Mouse (Mus musculus): Measurements from ENCODE around the gene 2010111I01Rik. TPM values are rescaled to one million over a fixed set of nuclear protein-coding genes. Genes with fewer than 3 reads are reported as not detected.

The 2010111I01Rik gene
- polyA plus RNA-seq, 1 experiment: 84.5 TPM

DNA sequence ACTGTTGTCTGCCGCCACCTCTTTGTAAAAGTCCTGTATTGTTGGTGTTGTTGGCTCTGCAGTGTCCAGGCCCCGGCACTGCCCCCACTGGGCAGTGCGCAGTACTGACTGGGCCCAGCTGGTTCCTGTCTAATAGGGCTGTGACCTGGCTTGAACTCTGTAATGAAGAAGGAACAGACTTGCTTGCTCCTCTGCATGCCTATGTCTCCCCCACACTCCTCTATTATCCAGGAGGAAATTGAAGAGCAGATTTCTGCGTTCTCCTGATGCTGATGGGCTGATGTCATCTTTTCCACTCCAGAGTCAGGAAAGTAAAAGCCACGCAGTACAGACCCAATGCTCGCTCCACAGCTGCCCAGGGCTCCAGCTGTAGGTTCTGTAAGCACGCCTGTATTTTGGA is 292.1 kb downstream of the 2010111I01Rik start:
- H3K27ac ChIP-seq (ENCODE audit: insufficient read depth, low read depth, low read length): peak overlapping the region; percentile 26
- peaks cover 74% of the 10 kb centered on the region for H3K4me1 ChIP-seq (ENCODE audit: control insufficient read depth, insufficient read depth, low read length)
- DNase-seq: peak; percentile 90
- no peaks in the 10 kb centered on the region for H3K27me3 ChIP-seq (replicated peaks; ENCODE audit: control insufficient read depth, insufficient read depth, low read length)
- H3K36me3 ChIP-seq (ENCODE audit: control insufficient read depth, insufficient read depth, low read length): no peaks in the 10 kb centered on the region; the same call in 1 of the 2 replicates
- TF ChIP-seq POLR2A (IDR thresholded peaks at IDR 0.05; ENCODE audit: low read depth, low read length) (no peak), CTCF (conservative IDR thresholded peaks at IDR 0.05; ENCODE audit: insufficient read depth, insufficient read length, low read depth, low read length) (peak; percentile 64)
- 16% methylated on average over 7 of the region's 7 CpGs for WGBS
- H3K4me3 ChIP-seq (ENCODE audit: insufficient read depth, low read depth, low read length): no peak overlapping the region

DNA sequence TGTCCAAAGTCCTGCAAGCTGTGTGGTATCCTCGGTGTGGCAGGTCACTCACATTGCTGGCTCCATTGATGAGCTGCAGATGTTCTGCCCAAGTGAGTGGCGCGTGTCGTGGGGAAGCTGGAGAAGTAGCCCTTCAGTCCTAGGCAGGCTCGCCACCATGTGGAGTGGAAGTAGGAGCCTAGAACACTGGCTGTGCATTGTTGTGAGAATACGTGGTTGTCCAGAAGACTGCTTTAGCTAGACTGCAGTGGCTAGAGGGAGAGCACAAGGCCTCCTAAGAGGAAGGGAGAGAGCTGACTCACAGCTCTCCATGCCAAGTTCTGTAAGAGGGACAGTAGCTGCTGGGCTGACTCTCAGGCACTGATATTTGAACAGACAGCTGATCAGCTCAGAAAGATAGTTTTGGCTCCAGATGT is 293.5 kb downstream of the 2010111I01Rik start:
- Histone ChIP-seq H3K27me3 (replicated peaks; ENCODE audit: control insufficient read depth, insufficient read depth, low read length) (no peaks in the 10 kb centered on the region), H3K4me1 (ENCODE audit: control insufficient read depth, insufficient read depth, low read length) (peaks cover 73% of the 10 kb centered on the region), H3K36me3 (ENCODE audit: control insufficient read depth, insufficient read depth, low read length) (no peaks in the 10 kb centered on the region; the same call in 1 of the 2 replicates), H3K4me3 (ENCODE audit: insufficient read depth, low read depth, low read length) (no peak overlapping the region), H3K27ac (ENCODE audit: insufficient read depth, low read depth, low read length) (peak overlapping the region; percentile 3)
- 37% methylated on average over 6 of the region's 6 CpGs for WGBS
- peak; percentile 57 for DNase-seq
- 0 out of 2 replicates have a peak, but pooled peaks have one; percentile 11 for TF ChIP-seq CTCF (conservative IDR thresholded peaks at IDR 0.05; ENCODE audit: insufficient read depth, insufficient read length, low read depth, low read length)
- no peak for TF ChIP-seq POLR2A (IDR thresholded peaks at IDR 0.05; ENCODE audit: low read depth, low read length)

DNA sequence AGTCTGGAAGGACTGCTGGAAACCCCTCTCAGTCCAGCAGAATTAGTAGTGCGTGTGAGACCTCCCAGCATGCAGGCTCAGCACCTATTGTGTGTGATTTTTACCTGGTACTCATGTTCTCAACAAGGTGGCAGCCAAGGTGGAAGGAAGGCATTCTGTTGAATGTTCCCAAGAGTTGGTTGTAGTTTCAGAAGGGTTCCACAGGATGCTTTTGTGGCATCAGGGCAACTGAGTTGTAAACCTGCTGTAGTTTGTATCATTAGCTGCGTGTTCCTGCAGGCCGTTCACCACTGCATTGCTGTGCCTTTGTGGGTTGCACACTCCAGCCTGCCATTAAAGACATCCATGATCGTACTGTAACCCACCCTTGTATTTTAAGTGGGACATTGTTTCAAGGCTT is 294.0 kb downstream of the 2010111I01Rik start:
- Histone ChIP-seq H3K4me3 (ENCODE audit: insufficient read depth, low read depth, low read length) (no peak overlapping the region), H3K4me1 (ENCODE audit: control insufficient read depth, insufficient read depth, low read length) (peaks cover 69% of the 10 kb centered on the region), H3K36me3 (ENCODE audit: control insufficient read depth, insufficient read depth, low read length) (no peaks in the 10 kb centered on the region; the same call in 1 of the 2 replicates), H3K27me3 (replicated peaks; ENCODE audit: control insufficient read depth, insufficient read depth, low read length) (no peaks in the 10 kb centered on the region), H3K27ac (ENCODE audit: insufficient read depth, low read depth, low read length) (peak overlapping the region; percentile 3)
- DNase-seq: no peak
- no peak for TF ChIP-seq POLR2A (IDR thresholded peaks at IDR 0.05; ENCODE audit: low read depth, low read length)
- no peak for TF ChIP-seq CTCF (conservative IDR thresholded peaks at IDR 0.05; ENCODE audit: insufficient read depth, insufficient read length, low read depth, low read length)
- 66% methylated on average over 4 of the region's 4 CpGs for WGBS

DNA sequence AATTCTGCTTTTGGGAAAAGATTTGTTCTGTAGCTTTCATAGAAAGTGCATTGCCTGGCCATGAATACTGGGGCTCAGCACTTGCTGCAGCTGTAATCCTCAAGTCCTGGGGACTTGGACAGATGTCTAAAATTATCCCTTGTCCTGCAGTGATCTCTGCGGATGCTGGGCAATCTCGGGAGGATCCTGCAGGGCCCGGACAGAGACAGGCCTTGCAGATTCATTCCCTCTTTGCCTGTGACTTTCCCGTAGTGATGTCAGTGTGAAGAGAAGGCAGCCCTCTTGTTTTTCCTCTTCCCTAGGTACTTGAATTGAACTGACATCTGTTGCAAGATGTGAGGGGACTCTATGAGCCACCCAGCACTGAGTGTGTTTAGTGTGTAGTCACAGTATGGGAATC is 295.4 kb downstream of the 2010111I01Rik start:
- DNase-seq: no peak
- TF ChIP-seq POLR2A (IDR thresholded peaks at IDR 0.05; ENCODE audit: low read depth, low read length): no peak
- no peak overlapping the region for H3K4me3 ChIP-seq (ENCODE audit: insufficient read depth, low read depth, low read length)
- no peaks in the 10 kb centered on the region for H3K27me3 ChIP-seq (replicated peaks; ENCODE audit: control insufficient read depth, insufficient read depth, low read length)
- 21% methylated on average over 4 of the region's 4 CpGs for WGBS
- H3K27ac ChIP-seq (ENCODE audit: insufficient read depth, low read depth, low read length): peak overlapping the region; percentile 72; the same call in 1 of the 2 replicates
- no peaks in the 10 kb centered on the region; the same call in 1 of the 2 replicates for H3K36me3 ChIP-seq (ENCODE audit: control insufficient read depth, insufficient read depth, low read length)
- H3K4me1 ChIP-seq (ENCODE audit: control insufficient read depth, insufficient read depth, low read length): peaks cover 61% of the 10 kb centered on the region

DNA sequence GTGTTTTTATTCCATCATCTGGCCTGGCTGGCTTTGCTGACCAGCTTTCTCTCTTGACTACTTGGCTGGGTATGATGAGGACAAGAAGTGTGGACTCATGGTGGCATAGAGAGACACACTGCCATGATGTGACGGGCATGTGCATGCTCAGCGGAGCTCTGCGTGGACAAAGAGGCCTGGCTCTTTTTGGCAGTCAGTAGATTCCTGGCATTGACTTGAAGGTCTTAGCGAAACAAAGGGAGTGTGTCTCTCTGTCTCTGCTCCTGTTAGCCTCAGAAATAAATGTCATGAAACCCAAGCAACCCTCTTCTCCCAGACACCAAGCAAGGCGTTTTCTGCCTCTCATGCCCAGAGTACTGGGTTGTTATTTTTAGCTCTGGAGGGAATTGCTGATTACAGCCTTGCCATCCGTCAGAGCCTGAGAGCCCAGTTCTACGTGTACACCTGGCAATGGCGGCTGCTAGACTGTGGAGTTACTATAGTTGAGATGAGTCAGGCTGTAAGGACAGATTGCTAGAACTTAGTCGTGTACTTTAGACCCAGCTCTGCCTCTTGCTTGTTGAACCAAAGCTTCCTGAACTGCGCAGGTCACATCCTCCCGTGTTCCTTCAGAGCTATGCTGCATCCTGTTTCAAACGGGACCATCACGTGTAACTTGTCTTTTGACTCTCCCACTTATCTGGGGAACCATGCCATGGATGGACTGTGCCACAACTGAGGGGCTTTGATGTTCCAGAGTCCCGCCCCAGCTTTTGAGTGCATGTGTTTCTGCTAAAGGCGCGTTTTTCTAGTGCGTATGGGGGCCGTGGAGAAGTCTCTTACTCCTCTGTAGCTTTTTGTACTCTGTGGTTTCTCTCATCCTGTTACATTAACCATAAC is 296.3 kb downstream of the 2010111I01Rik start:
- peak; percentile 81 for DNase-seq
- no peaks in the 10 kb centered on the region for H3K27me3 ChIP-seq (replicated peaks; ENCODE audit: control insufficient read depth, insufficient read depth, low read length)
- no peak overlapping the region for H3K4me3 ChIP-seq (ENCODE audit: insufficient read depth, low read depth, low read length)
- TF ChIP-seq POLR2A (IDR thresholded peaks at IDR 0.05; ENCODE audit: low read depth, low read length) (no peak), CTCF (conservative IDR thresholded peaks at IDR 0.05; ENCODE audit: insufficient read depth, insufficient read length, low read depth, low read length) (no peak)
- 26% methylated on average over 18 of the region's 18 CpGs for WGBS
- peaks cover 57% of the 10 kb centered on the region for H3K4me1 ChIP-seq (ENCODE audit: control insufficient read depth, insufficient read depth, low read length)
- H3K36me3 ChIP-seq (ENCODE audit: control insufficient read depth, insufficient read depth, low read length): no peaks in the 10 kb centered on the region; the same call in 1 of the 2 replicates
- peak overlapping the region; percentile 72 for H3K27ac ChIP-seq (ENCODE audit: insufficient read depth, low read depth, low read length)

DNA sequence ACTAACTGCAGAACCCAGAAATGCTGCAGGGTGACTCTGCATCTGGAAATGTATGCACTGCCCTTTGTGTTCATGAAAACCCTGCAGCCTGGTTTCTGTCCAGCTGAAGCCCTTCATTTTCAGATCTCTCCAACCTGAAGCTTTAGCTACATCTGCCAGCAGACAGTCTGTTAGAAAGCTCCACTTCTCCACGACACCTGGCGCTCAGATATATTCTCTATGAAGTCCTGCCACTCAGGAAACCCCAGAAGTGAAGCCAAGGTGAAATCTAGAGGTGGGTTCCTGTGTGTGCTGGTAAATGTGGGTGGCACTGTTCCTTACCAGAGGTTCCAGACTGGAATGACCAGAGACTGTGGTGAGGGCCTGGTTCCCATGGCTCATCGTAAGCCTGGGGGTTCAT is 297.0 kb downstream of the 2010111I01Rik start:
- H3K27me3 ChIP-seq (replicated peaks; ENCODE audit: control insufficient read depth, insufficient read depth, low read length): no peaks in the 10 kb centered on the region
- DNase-seq: no peak
- H3K4me3 ChIP-seq (ENCODE audit: insufficient read depth, low read depth, low read length): no peak overlapping the region
- peaks cover 61% of the 10 kb centered on the region for H3K4me1 ChIP-seq (ENCODE audit: control insufficient read depth, insufficient read depth, low read length)
- H3K36me3 ChIP-seq (ENCODE audit: control insufficient read depth, insufficient read depth, low read length): no peaks in the 10 kb centered on the region; the same call in 1 of the 2 replicates
- TF ChIP-seq POLR2A (IDR thresholded peaks at IDR 0.05; ENCODE audit: low read depth, low read length) (no peak), CTCF (conservative IDR thresholded peaks at IDR 0.05; ENCODE audit: insufficient read depth, insufficient read length, low read depth, low read length) (no peak)
- peak overlapping the region; percentile 10; the same call in 1 of the 2 replicates for H3K27ac ChIP-seq (ENCODE audit: insufficient read depth, low read depth, low read length)
- 87% methylated on average over 3 of the region's 3 CpGs for WGBS

Measured in kidney, adult 2 months (tissue).